Mouse (Mus musculus) E14TG2a.4 (cell line): ENCODE measurements around the gene Slc6a12.

Experiments
- CTCF ChIP-seq: conservative IDR thresholded peaks from 2 replicates; pipeline ENCODE4 v1.5.1; 2014; ENCODE audit warnings: low read length
- NANOG ChIP-seq: IDR thresholded peaks from 2 replicates; pipeline ENCODE4 v1.6.1; 2014; ENCODE audit warnings: borderline replicate concordance, low read length, mixed read lengths

- TF ChIP-seq CTCF (no peak), NANOG (no peak)
Measured at GRCm38 (mm10) chr6:121303466-121304220, 39.2 kb upstream of the Slc6a12 start.
